Mouse (Mus musculus) thymus, postnatal 14 days (tissue): ENCODE measurements around the gene Dpp6.

Source experiments
- DNase-seq: peaks from one replicate; pipeline ENCODE4 v3.0.0; 2021

Gene Dpp6

DNA sequence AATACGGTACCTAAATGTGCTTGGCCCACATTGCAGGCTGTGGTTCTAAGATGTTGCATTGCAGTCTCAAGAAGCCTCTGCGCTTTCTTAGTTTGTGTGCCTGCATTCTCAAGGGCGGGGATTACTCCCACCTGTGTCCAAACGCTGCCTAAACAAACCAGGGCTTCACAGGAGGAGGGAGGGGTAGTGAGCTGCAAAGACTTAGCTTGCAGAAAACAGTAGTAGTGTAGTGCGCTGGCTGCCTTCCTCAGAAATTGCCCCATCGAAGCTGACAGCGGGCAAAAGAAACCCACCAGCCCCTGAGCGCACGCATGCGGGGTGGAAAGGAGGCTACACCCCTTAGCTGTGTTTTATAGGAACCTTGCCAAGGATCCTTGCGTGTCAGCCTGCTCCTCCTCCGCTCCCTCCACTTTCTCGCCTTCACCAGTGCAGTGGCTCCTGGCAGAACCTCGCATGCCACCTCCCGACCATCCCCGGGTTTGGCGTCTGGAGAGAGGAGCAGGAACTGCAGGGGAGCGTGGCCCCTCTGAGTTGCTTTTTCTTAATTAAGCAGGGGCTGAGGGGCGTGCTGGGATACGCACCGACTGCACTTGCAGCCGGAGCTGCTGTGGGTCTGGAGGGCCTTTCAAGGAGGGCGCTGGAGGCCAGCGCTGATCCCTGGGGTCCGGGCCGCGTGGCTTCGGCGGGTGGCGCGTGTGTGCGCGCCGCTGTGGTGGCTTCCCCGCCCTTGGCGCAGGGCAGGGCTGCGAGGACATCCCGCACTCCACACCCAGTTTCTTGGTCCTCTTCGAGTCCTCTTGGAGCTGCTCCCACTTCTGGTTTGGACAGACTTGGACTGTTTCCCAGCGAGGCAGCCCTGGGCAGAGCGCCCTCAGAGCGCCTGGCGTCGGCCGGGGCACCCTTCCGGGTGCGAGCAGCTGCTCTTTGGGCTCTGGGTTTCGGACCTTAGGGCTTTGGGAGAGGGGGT, at the start of gene Dpp6:
TSS of gene Dpp6 (plus strand) at position 229 of the 967 bp plus-strand sequence.
- no peak for DNase-seq

- no peak for DNase-seq
Observed at GRCm38 (mm10) chr5:26783955-26784354, 33.0 kb upstream of the Dpp6 start.

DNA sequence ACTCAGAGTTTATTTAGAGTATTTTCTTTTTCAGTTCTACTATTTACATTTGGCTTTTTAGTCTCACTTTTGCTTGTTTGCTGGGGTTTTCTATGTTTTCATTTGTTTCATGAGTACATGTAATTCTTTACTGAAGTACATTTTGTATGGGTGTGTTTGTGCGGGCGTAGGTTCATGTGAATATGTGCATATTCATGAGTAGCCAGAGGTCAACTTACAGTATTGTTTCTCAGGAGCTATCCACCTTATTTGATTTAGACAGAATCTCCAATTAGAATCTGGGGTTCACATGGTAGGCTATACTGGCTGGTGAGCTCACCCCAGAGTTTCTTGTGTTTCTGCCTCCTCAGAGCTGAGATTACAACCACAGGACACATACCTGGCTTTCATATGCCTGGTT, 21.5 kb upstream of the Dpp6 start:
- DNase-seq = no peak

DNA sequence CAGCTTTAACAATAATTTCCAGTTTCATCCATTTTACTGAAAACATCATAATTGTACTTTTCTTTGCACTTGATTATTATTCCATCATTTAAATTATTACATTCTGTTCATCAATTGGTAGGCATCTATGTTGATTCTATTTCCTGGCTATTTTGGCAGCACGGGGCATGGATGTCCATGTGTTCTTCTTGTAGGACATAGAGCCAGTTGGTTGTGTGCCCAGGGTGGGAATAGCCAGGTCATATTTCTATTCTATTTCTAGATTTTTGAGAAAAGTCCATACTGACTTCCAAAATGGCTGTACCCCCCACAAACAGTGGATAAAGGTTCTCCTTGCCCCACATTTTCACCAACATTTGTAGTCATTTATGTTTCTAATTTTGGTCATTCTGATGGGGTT, 19.0 kb downstream of the Dpp6 start:
- no peak for DNase-seq

DNA sequence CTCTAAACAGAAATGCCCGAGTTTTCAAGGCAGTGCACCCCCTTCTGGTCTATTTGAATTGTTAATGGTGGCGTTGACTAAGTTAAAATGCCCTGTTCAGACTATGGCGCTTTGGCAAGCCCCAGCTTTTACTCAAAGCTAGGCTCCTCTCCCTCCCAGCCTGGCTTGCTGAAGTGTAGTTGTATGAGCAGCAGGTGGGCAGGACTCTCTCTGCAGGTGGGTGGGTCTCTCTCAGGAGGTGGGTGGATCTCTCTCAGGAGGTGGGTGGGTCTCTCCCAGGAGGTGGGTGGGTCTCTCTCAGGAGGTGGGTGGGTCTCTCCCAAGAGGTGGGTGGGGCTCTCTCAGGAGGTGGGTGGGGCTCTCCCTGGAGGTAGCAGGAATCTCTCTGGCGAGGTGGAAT, 24.1 kb downstream of the Dpp6 start:
- no peak for DNase-seq

- DNase-seq = no peak
Observed at GRCm38 (mm10) chr5:26854746-26855145, 37.7 kb downstream of the Dpp6 start.

- DNase-seq = no peak
Observed at GRCm38 (mm10) chr5:26875449-26875848, 58.4 kb downstream of the Dpp6 start.

GRCm38 (mm10) chr5:26887496-26887895, 70.5 kb downstream of the Dpp6 start:
- no peak for DNase-seq

GRCm38 (mm10) chr5:26888080-26888479, 71.1 kb downstream of the Dpp6 start:
- no peak for DNase-seq

DNA sequence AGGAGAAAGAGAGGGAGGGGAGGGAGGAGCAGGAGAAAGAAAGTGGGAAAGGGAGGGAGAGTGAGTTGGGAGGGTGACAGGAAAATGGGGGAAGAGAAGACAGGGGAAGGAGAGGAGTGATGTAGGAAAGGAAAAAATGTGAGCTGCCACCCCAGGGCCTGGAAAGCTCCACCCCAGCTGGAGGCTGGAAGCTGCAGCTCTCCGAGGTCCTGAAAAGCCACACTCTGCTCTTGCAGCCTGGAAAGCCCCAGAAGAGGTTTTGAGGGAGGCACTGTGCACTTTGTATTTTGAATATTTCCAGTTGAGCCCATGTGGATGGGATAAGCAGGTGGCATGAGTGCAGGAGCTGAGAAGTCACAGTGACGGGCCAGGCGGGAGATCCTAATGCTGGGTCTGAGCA, 77.3 kb downstream of the Dpp6 start:
- DNase-seq = no peak

- no peak for DNase-seq
Observed at GRCm38 (mm10) chr5:26903786-26904185, 86.8 kb downstream of the Dpp6 start.

DNA sequence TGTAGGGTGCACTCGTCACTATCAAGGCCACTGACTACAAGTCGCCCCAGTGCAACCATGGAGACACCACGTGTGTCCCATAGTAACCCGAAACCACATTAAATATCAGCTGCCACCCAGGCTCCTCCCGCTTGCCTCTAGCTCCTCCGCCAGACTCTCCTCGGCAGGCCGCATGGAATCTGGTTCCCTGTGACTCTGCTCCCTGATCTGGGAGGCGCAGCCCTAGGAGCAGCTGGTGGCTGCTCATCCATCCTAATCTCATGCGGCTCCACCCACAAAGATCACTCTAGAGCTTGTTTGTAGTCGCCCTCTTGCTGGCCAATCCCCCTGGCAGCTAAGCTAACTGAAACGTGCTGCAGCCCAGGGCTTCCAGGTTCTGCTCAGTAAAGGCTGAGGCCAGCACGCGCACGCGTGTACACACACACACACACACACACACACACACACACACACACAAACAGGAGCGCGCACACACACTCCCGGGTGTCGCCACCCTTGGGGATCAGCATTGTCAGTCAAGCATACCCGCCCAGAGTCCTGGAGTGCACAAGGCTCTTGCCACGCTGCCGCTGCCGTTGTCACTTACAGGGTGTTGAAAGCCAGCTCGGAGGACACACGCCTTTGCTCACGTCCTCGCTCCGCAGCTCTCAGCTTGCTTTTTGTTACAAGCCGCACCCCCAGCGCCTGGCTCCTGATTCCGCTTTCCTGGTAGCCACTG, 87.5 kb downstream of the Dpp6 start:
- DNase-seq = no peak

GRCm38 (mm10) chr5:26907151-26907550, 90.1 kb downstream of the Dpp6 start:
- DNase-seq = no peak

GRCm38 (mm10) chr5:26908612-26909011, 91.6 kb downstream of the Dpp6 start:
- DNase-seq = no peak

DNA sequence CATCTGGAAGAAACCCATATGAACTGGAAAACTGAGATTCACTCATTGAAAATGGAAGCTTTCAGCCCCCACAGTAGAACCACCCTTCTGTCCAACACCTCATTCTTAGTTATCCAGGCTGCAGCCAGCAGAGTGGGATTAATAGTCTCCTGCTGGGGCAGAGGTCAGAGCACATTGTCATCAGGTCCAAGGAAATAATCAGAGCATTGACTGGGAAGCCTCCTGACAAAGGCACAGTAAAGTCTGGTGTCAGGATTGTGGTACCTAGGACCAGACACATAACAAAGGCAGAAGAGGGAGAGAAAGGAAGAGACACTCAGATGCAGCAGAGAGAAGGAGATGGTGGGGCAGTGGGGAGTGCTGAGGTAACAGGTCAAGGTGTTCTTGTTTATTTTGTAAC, 93.3 kb downstream of the Dpp6 start:
- DNase-seq = no peak

GRCm38 (mm10) chr5:26911965-26912364, 95.0 kb downstream of the Dpp6 start:
- DNase-seq = no peak

GRCm38 (mm10) chr5:26918763-26919162, 101.8 kb downstream of the Dpp6 start:
- no peak for DNase-seq

DNA sequence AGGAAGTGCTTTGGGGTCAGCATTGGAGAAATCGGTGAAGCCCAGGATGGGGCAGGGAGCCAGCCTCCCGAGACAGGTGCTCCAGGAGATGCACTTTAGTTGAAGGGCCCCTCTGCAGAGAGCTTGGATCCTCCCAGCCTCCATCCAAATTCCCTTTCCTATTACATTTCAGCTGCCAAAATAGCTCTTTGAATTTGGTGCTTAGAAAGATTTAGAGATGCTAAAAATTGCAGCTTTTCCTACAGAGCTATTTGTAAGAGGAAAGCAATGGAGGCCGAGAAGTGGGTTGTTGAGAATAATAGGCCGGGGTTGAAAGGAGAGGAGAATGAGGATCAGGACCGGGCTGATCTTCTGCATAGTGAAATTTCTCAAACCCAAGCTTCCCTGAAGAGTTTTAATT, 107.5 kb downstream of the Dpp6 start:
- no peak for DNase-seq

DNA sequence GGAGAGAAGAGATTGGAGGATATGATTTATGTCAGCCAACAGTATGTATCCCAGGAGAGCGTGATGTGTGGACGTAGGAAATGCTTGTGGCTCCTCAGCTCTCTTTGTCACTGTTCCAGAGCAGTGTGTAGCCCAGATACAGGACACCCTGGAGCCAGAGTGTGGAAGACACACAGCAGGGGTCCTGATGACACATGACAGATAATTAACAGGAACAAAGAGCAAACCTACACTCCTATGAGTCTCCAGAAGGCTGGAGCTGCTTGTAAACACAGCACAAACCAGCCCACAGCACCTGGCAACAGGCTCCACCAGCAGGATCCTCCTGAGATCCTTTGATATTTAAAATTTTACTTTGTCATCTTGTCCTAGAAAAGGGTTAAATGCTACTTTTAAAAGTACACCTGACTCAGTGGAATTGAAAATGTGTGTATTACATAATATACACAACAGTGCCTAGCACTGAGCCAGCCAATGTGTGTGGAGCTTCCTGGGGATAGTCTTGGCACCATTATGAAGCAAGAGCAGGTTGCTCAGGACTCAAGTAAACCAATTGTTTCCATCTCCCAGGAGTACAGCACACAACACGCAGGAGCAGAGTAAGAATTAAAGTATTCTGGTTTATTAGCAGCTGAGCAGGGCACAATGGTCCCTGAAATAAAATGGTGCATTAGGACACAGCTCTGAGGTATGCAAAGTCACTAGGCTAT, 115.6 kb downstream of the Dpp6 start:
- DNase-seq = no peak

DNA sequence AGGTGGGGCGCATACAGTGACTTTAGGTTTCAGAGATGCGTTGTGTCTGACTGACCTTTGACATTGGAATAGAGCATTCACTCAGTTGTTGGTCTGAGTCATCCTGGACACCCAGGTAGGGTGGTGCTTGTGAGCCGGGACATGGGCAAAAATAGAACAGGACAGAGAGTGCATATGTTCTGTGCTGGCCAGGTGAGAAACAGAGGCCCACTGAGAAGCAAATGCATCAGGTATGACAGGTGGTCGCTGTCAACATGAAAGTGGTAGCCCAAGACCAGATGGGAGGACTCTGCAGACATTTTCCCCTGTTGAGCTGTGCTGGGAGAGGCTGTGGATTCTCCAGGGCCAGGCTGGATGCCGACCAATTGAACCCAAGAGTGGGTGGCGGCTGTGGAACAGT, 117.9 kb downstream of the Dpp6 start:
- no peak for DNase-seq

DNA sequence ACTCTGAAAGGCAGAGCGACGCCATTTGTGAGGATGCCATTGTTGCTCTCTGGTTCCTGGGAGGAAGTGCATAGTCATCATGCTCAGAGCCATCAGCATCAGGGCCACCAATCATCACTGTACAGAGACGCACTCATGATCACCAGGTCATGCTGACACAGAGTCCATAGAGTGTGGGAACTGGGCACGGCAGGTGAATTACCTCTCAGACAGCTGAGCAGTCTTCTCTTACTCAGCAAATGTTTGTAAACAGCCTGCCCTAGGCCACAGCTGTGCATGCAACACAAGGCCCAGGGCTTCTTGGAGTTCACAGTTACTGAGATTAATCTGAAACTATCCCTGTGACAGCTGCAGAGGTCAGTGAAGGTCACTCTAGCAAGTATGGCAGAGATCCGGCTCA, 124.5 kb downstream of the Dpp6 start:
- no peak for DNase-seq

DNA sequence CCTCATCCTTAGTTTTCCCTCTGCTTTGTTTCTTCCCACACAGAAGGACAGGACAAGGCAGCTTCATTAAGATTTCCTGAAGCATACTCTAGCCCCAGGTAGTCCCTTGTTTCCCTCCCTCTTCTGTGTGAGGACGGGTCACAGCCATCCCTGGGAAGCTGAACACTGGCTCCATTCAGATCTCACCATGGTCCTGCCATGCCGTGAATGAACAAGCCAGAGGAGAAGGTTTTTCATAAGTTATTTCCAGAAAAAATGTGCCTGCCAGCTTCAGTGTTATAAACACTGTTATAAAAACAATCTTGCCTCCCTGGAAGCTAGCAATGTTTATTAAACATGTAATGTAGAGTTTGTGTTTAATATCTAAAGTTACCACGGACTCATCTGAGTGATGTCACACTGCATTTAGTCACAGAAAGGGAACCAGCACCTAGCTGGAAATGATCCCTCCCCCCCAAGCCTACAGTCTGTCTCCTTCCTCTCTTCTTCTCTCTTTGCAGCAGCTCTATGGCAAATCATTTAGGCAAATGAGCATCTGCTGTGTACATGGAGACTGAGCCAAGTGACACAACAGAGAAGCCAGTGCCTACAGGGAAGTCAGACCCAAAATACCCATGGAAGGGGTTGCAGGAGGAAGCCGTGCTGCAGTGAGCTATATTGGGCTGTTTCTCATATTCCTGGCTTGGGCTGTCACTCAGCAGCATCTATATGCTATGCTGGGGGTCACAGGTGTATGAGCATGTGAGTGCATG, 128.3 kb downstream of the Dpp6 start:
- no peak for DNase-seq
